Mouse (Mus musculus): ENCODE measurements around the gene B230118H07Rik.

B230118H07Rik gene

DNA sequence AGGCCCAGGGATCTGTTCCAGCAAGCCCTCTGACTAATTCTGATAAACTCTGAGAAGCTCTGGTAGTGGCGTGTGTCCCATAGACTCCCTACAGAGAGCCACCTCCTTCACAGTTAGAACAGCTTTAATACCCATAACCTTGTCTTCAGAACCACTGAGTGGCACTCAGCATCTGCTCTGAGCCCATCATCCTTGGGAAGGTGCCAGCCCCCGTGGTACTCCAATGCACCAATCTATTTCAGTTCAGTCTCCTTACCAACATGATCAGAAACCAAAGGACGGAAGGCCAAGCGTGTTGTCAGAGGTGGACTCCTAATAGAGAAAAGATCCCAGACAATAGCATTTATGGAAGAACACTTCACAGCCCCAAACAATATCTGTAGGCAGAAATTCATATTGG is 124.2 kb downstream of the B230118H07Rik start:
- DNase-seq (ENCODE audit: low spot score in 2 of 2), result no peak

DNA sequence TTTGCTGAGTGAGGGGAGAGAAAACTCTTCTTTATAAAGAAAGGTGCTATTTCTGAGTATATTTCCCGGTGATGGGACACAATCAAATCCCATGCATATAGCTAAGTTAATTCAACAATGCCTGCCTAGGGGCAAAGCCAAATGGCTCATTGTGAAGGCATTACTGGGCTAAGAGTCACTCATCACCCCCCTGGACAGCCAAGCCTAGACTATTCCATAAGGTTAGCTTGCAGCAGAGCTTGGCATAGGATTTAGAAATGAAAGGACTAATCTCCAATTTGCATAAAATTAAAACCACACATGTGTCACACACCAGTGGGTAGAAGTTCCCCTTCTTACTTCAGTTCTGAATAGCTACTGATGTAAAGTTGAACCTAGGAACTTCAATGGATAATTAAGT is 128.8 kb downstream of the B230118H07Rik start:
- DNase-seq (ENCODE audit: low spot score in 2 of 2), result no peak

DNA sequence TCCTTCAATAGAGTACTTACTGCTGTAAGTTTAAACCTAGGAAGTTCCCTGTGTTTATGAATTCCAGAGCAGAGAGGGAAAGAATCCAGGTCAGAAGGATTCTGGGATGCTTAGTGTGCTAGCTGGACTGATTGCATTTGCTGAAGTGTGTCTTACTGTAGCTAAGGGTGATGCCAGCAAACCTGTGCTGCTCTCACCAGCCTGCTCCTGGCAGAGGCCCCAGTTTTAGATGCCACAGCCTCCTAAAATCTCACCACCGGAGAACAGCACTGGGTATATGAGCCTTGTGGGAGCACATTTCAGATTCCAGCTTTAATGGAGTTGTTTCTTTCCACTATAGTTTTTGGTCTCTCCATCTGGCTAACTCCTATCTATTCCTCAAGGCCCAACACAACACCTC is 129.4 kb downstream of the B230118H07Rik start:
- no peak for DNase-seq (ENCODE audit: low spot score in 2 of 2)
